Mouse (Mus musculus) forelimb bud, embryonic 11.5 days (tissue): ENCODE measurements around the gene Taok1.
"Not testable (repeated sequence)": the region's sequence is repeated elsewhere in the genome, so short reads cannot be mapped to it uniquely, and the experiment has no call there.

Experiments
- DNase-seq: peaks from one replicate; pipeline ENCODE4 v3.0.0-alpha.2; 2012; ENCODE audit warnings: low read depth, low spot score

Gene Taok1

GRCm38 (mm10) chr11:77585201-77585600 is 22.4 kb downstream of the Taok1 start:
- no peak for DNase-seq

GRCm38 (mm10) chr11:77545261-77545660 is 62.4 kb downstream of the Taok1 start:
- no peak for DNase-seq

- DNase-seq, result no peak
Measured at GRCm38 (mm10) chr11:77532202-77532846, 75.3 kb downstream of the Taok1 start.

GRCm38 (mm10) chr11:77530862-77531261 is 76.8 kb downstream of the Taok1 start:
- no peak for DNase-seq

- no peak for DNase-seq
Measured at GRCm38 (mm10) chr11:77529644-77530043, 78.0 kb downstream of the Taok1 start.

GRCm38 (mm10) chr11:77528420-77528819 is 79.2 kb downstream of the Taok1 start:
- not testable (repeated sequence) for DNase-seq

GRCm38 (mm10) chr11:77525804-77526486 is 81.7 kb downstream of the Taok1 start:
- no peak for DNase-seq

GRCm38 (mm10) chr11:77520601-77521529 is 86.8 kb downstream of the Taok1 start:
- no peak for DNase-seq

- no peak for DNase-seq
Measured at GRCm38 (mm10) chr11:77519043-77519442, 88.6 kb downstream of the Taok1 start, which contains the start of gene Gm10392. TSS of gene Gm10392 (minus strand) at chr11:77519198.

GRCm38 (mm10) chr11:77518051-77518798 is 89.4 kb downstream of the Taok1 start:
- DNase-seq, result no peak

GRCm38 (mm10) chr11:77516553-77517425 is 90.8 kb downstream of the Taok1 start:
- DNase-seq, result no peak

GRCm38 (mm10) chr11:77515637-77516552 is 91.7 kb downstream of the Taok1 start, which contains the start of gene Trp53i13:
TSS of gene Trp53i13 (minus strand) at chr11:77515980.
- no peak for DNase-seq

- no peak for DNase-seq
Measured at GRCm38 (mm10) chr11:77514832-77515636, 92.6 kb downstream of the Taok1 start, which contains the start of gene Abhd15. TSS of gene Abhd15 (plus strand) at chr11:77515121.

GRCm38 (mm10) chr11:77514281-77514831 is 93.3 kb downstream of the Taok1 start:
- no peak for DNase-seq

- DNase-seq, result no peak
Measured at GRCm38 (mm10) chr11:77513811-77514170, 93.8 kb downstream of the Taok1 start.

GRCm38 (mm10) chr11:77512891-77513810 is 94.5 kb downstream of the Taok1 start:
- DNase-seq, result peak; percentile 92

GRCm38 (mm10) chr11:77511336-77511735 is 96.3 kb downstream of the Taok1 start:
- no peak for DNase-seq
